Mouse (Mus musculus) hindbrain, embryonic 16.5 days (tissue): ENCODE measurements around the gene Ap1g1. TPM values are rescaled to one million over a fixed set of nuclear protein-coding genes. Genes with fewer than 3 reads are reported as not detected.
A peak's percentile ranks its signal among the peaks of the same experiment; 100 is the strongest.

ENCODE experiments used
- ATAC-seq: fragments of 200-750 bp; cut with Nextera tagmentation; 2 replicates; pipeline ENCODE4 v1.8.0; 2017; ENCODE audit warnings: moderate TSS enrichment, moderate library complexity
- H3K27ac ChIP-seq: fragments of 300-500 bp; sonication (generic); 2 replicates; pipeline ENCODE4 v1.5.1; 2014; ENCODE audit warnings: low read depth, mild to moderate bottlenecking, control low read depth, low read length, moderate library complexity
- H3K27me3 ChIP-seq: fragments of 300-500 bp; sonication (generic); replicated peaks from 2 replicates; pipeline ENCODE4 v1.6.1; 2014; ENCODE audit warnings: low read length; ENCODE audit not compliant: control insufficient read depth, insufficient read depth
- H3K36me3 ChIP-seq: fragments of 300-500 bp; sonication (generic); 2 replicates; pipeline ENCODE4 v1.6.1; 2014; ENCODE audit warnings: mild to moderate bottlenecking, low read length, moderate library complexity, mixed read lengths; ENCODE audit not compliant: control insufficient read depth, insufficient read depth
- H3K4me1 ChIP-seq: fragments of 300-500 bp; sonication (generic); 2 replicates; pipeline ENCODE4 v1.6.1; 2014; ENCODE audit warnings: low read depth, low read length; ENCODE audit not compliant: control insufficient read depth, insufficient read depth
- H3K4me2 ChIP-seq: fragments of 300-500 bp; sonication (generic); 2 replicates; pipeline ENCODE4 v1.6.1; 2014; ENCODE audit warnings: mild to moderate bottlenecking, low read length, control low read depth, moderate library complexity
- H3K4me3 ChIP-seq: fragments of 300-500 bp; sonication (generic); 2 replicates; pipeline ENCODE4 v1.5.1; 2014; ENCODE audit warnings: mild to moderate bottlenecking, low read length, control low read depth, moderate library complexity
- H3K9ac ChIP-seq: fragments of 300-500 bp; sonication (generic); 2 replicates; pipeline ENCODE4 v1.6.1; 2014; ENCODE audit warnings: low read depth, mild to moderate bottlenecking, control low read depth, low read length, moderate library complexity
- H3K9me3 ChIP-seq: fragments of 300-500 bp; sonication (generic); 2 replicates; pipeline ENCODE4 v1.6.1; 2014; ENCODE audit warnings: mild to moderate bottlenecking, low read length, moderate library complexity; ENCODE audit not compliant: control insufficient read depth
- WGBS: fragments of 180-500 bp; shearing (Covaris S2); extraction: QIAGEN DNeasy Blood & Tissue Kit; methylation state at CpG from one replicate; pipeline ENCODE4 v1.1.7; 2014; 5-methylcytosine and 5-hydroxymethylcytosine counted together
- polyA plus RNA-seq: library from polyadenylated mRNA; unstranded; fragments of >200 nt; fragmentation: Nextera tagmentation; extraction: Ambion mirVana; gene quantifications from 2 replicates; pipeline ENCODE4 v1.2.1, GENCODE M21; 2015

Ap1g1 gene
- polyA plus RNA-seq, 1 experiment from 2014 or later, result 42.7 TPM

GRCm38 (mm10) chr8:109800325-109800724, 22.0 kb downstream of the Ap1g1 start:
- Histone ChIP-seq H3K9ac (no peak overlapping the region), H3K4me1 (peaks cover 3% of the 10 kb centered on the region; the same call in 1 of the 2 replicates), H3K27ac (no peak overlapping the region), H3K4me2 (no peak overlapping the region), H3K36me3 (no peaks in the 10 kb centered on the region; the same call in 1 of the 2 replicates), H3K4me3 (no peak overlapping the region), H3K27me3 (no peaks in the 10 kb centered on the region), H3K9me3 (no peaks in the 10 kb centered on the region)
- no peak for ATAC-seq
- 95% methylated on average over 2 of the region's 2 CpGs for WGBS

- H3K4me1 ChIP-seq, result peaks cover 3% of the 10 kb centered on the region; the same call in 1 of the 2 replicates
- H3K4me3 ChIP-seq, result no peak overlapping the region
- H3K4me2 ChIP-seq, result no peak overlapping the region
- no peak overlapping the region for H3K9ac ChIP-seq
- H3K27ac ChIP-seq, result no peak overlapping the region
- 96% methylated on average over 3 of the region's 3 CpGs for WGBS
- no peaks in the 10 kb centered on the region for H3K27me3 ChIP-seq
- H3K36me3 ChIP-seq, result no peaks in the 10 kb centered on the region; the same call in 1 of the 2 replicates
- no peak for ATAC-seq
- no peaks in the 10 kb centered on the region for H3K9me3 ChIP-seq
Measured at GRCm38 (mm10) chr8:109803211-109803610, 24.9 kb downstream of the Ap1g1 start.

DNA sequence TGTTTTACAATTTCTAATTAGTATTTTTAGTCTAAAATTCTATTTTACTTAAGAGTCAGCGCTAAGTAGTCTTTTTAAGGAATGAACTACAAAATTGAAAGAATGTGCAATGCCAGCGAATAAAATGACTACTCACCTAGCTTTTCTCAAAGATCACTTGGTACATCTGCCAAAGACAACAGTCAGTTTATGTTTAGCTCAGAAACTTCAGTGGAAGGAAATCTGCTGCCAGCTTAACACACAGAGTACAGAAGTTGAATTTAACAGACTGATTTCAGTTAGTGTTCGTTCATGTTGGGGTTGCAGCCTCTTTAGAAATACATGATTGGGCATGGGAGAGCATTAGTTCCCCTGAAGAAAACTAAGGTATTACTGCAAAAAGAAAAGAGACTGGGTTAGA, 25.4 kb downstream of the Ap1g1 start:
- Histone ChIP-seq H3K36me3 (no peaks in the 10 kb centered on the region; the same call in 1 of the 2 replicates), H3K27ac (no peak overlapping the region), H3K4me2 (no peak overlapping the region), H3K9me3 (no peaks in the 10 kb centered on the region), H3K4me3 (no peak overlapping the region), H3K9ac (no peak overlapping the region), H3K4me1 (peaks cover 3% of the 10 kb centered on the region; the same call in 1 of the 2 replicates), H3K27me3 (no peaks in the 10 kb centered on the region)
- no peak for ATAC-seq
- WGBS, result 92% methylated on average over 3 of the region's 3 CpGs

GRCm38 (mm10) chr8:109806522-109806921, 28.2 kb downstream of the Ap1g1 start:
- 74% methylated on average over 3 of the region's 3 CpGs for WGBS
- no peak overlapping the region for H3K9ac ChIP-seq
- no peaks in the 10 kb centered on the region for H3K4me1 ChIP-seq
- no peak overlapping the region for H3K27ac ChIP-seq
- no peak overlapping the region for H3K4me2 ChIP-seq
- no peaks in the 10 kb centered on the region for H3K27me3 ChIP-seq
- no peak for ATAC-seq
- H3K9me3 ChIP-seq, result no peaks in the 10 kb centered on the region
- H3K4me3 ChIP-seq, result no peak overlapping the region
- H3K36me3 ChIP-seq, result no peaks in the 10 kb centered on the region; the same call in 1 of the 2 replicates

DNA sequence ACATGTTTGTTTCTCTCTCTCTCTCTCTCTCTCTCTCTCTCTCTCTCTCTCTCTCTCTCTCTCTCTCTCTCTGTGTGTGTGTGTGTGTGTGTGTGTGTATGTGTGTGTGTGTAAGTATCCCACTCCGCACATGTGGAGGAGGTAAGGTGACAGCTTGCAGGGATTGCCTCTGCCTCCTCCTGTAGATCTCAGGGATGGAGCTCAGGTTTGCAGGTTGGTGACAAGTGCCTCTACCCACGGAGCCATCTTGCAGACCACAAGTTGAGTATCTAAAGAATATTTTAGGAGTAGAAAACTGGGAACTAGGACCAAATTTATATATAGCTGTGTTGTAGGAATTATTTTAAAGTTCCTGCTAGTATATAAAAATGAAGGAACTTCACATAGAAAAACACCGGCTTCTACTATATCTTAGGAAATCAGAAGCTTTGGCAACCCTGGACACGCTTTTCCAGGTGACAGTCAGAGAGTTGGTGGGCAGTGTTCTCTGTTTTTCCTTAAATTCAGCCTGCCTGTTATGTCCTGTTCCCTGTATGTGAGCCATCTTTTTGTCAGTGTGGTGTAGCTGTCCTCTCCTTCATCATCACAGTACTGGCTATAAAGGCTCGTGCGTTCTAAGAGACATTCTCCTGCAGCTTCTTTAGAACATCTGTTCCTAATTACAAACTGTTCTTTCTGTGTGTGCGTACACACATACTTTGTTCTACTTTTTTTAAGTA, 29.2 kb downstream of the Ap1g1 start:
- H3K27ac ChIP-seq, result no peak overlapping the region
- H3K9ac ChIP-seq, result no peak overlapping the region
- H3K4me2 ChIP-seq, result no peak overlapping the region
- ATAC-seq, result no peak
- no peaks in the 10 kb centered on the region for H3K27me3 ChIP-seq
- H3K4me3 ChIP-seq, result no peak overlapping the region
- H3K9me3 ChIP-seq, result no peaks in the 10 kb centered on the region
- H3K4me1 ChIP-seq, result no peaks in the 10 kb centered on the region
- 90% methylated on average over 7 of the region's 7 CpGs for WGBS
- no peaks in the 10 kb centered on the region; the same call in 1 of the 2 replicates for H3K36me3 ChIP-seq

GRCm38 (mm10) chr8:109808120-109808447, 29.7 kb downstream of the Ap1g1 start:
- Histone ChIP-seq H3K4me3 (no peak overlapping the region), H3K4me1 (no peaks in the 10 kb centered on the region), H3K27me3 (no peaks in the 10 kb centered on the region), H3K36me3 (no peaks in the 10 kb centered on the region; the same call in 1 of the 2 replicates), H3K9ac (no peak overlapping the region), H3K27ac (no peak overlapping the region), H3K4me2 (no peak overlapping the region), H3K9me3 (no peaks in the 10 kb centered on the region)
- ATAC-seq, result no peak

GRCm38 (mm10) chr8:109810434-109810833, 32.1 kb downstream of the Ap1g1 start:
- no peak overlapping the region for H3K27ac ChIP-seq
- H3K9me3 ChIP-seq, result no peaks in the 10 kb centered on the region
- H3K4me1 ChIP-seq, result no peaks in the 10 kb centered on the region
- H3K27me3 ChIP-seq, result no peaks in the 10 kb centered on the region
- no peaks in the 10 kb centered on the region for H3K36me3 ChIP-seq
- ATAC-seq, result no peak
- H3K9ac ChIP-seq, result no peak overlapping the region
- H3K4me3 ChIP-seq, result no peak overlapping the region
- no peak overlapping the region for H3K4me2 ChIP-seq
- 79% methylated on average over 3 of the region's 3 CpGs for WGBS

- H3K4me1 ChIP-seq, result peaks cover 3% of the 10 kb centered on the region; the same call in 1 of the 2 replicates
- no peak overlapping the region for H3K9ac ChIP-seq
- no peak overlapping the region for H3K4me2 ChIP-seq
- ATAC-seq, result no peak
- no peak overlapping the region for H3K27ac ChIP-seq
- no peaks in the 10 kb centered on the region for H3K9me3 ChIP-seq
- no peaks in the 10 kb centered on the region for H3K36me3 ChIP-seq
- 91% methylated on average over 2 of the region's 2 CpGs for WGBS
- H3K27me3 ChIP-seq, result no peaks in the 10 kb centered on the region
- H3K4me3 ChIP-seq, result no peak overlapping the region
Measured at GRCm38 (mm10) chr8:109815268-109815667, 36.9 kb downstream of the Ap1g1 start.

GRCm38 (mm10) chr8:109817933-109818332, 39.6 kb downstream of the Ap1g1 start:
- ATAC-seq, result no peak
- H3K4me2 ChIP-seq, result no peak overlapping the region
- H3K4me3 ChIP-seq, result no peak overlapping the region
- no peak overlapping the region for H3K9ac ChIP-seq
- H3K4me1 ChIP-seq, result peaks cover 3% of the 10 kb centered on the region; the same call in 1 of the 2 replicates
- 48% methylated on average over 1 of the region's 1 CpGs for WGBS
- no peaks in the 10 kb centered on the region for H3K36me3 ChIP-seq
- H3K27me3 ChIP-seq, result no peaks in the 10 kb centered on the region
- peak overlapping the region; percentile 4 for H3K27ac ChIP-seq
- no peaks in the 10 kb centered on the region for H3K9me3 ChIP-seq
